Mouse (Mus musculus): ENCODE data around the gene Gm9573. TPM values are rescaled to one million over a fixed set of nuclear protein-coding genes. Genes with fewer than 3 reads are reported as not detected.

The Gm9573 gene
- total RNA-seq, 2 experiments from 2014 or later = not detected

Other genes with a start within 250 kb of the Gm9573 start
- 1 to 10 TPM; 1.4 to 1.9 TPM for gene H2-Q4, start 247.0 kb downstream of the Gm9573 start, total RNA-seq (2021)
- under 1 TPM in 1 of 2 experiments, not detected in 1; 0.34 TPM for gene H2-Q6, start 201.8 kb downstream of the Gm9573 start, total RNA-seq (2021)
- gene H2-Q7, start 187.5 kb downstream of the Gm9573 start, total RNA-seq (2021) = under 1 TPM; 0.30 to 0.34 TPM
- gene H2-Q10, start 156.5 kb downstream of the Gm9573 start, total RNA-seq (2021) = under 1 TPM; 0.09 to 0.39 TPM
- gene Pou5f1, start 120.6 kb downstream of the Gm9573 start, total RNA-seq (2021) = not detected
- gene Tcf19, start 109.8 kb downstream of the Gm9573 start, total RNA-seq (2021) = 10 to 100 TPM in 1 of 2 experiments, 1 to 10 TPM in 1; 9.5 to 10.3 TPM
- gene Cchcr1, start 109.5 kb downstream of the Gm9573 start, total RNA-seq (2021) = 10 to 100 TPM; 10.0 to 11.9 TPM
- gene Psors1c2, start 93.4 kb downstream of the Gm9573 start, total RNA-seq (2021) = under 1 TPM; 0.60 to 0.82 TPM
- gene Cdsn, start 74.5 kb downstream of the Gm9573 start, total RNA-seq (2021) = 1 to 10 TPM; 1.1 to 1.3 TPM
- not detected for gene 2300002M23Rik, start 59.2 kb downstream of the Gm9573 start, total RNA-seq (2021)
- not detected for gene Sfta2, start 25.1 kb downstream of the Gm9573 start, total RNA-seq (2021)
- not detected for gene Mucl3, start 17.1 kb upstream of the Gm9573 start, total RNA-seq (2021)
- 10 to 100 TPM; 31.1 to 32.6 TPM for gene Vars2, start 41.0 kb upstream of the Gm9573 start, total RNA-seq (2021)
- gene Gtf2h4, start 47.1 kb upstream of the Gm9573 start, total RNA-seq (2021) = 10 to 100 TPM; 27.7 to 28.9 TPM
- gene Ddr1, start 78.0 kb upstream of the Gm9573 start, total RNA-seq (2021) = 10 to 100 TPM; 51.9 to 55.4 TPM
- gene Ier3, start 195.0 kb upstream of the Gm9573 start, total RNA-seq (2021) = 10 to 100 TPM; 11.2 to 12.5 TPM
- gene Flot1, start 196.6 kb upstream of the Gm9573 start, total RNA-seq (2021) = 100 to 1,000 TPM; 120 to 137 TPM
- 100 to 1,000 TPM; 492 to 522 TPM for gene Tubb5, start 211.7 kb upstream of the Gm9573 start, total RNA-seq (2021)
- gene Mdc1, start 214.9 kb upstream of the Gm9573 start, total RNA-seq (2021) = 10 to 100 TPM in 1 of 2 experiments, 1 to 10 TPM in 1; 9.7 to 12.0 TPM
- 1 to 10 TPM; 3.2 to 3.6 TPM for gene Nrm, start 234.7 kb upstream of the Gm9573 start, total RNA-seq (2021)
- gene Ppp1r18, start 239.0 kb upstream of the Gm9573 start, total RNA-seq (2021) = 1 to 10 TPM; 8.3 to 8.7 TPM